Mouse (Mus musculus) brain, embryonic 14.5 days (tissue): ENCODE data around the gene Hist2h3b. TPM values are rescaled to one million over a fixed set of nuclear protein-coding genes. Genes with fewer than 3 reads are reported as not detected.
A peak's percentile ranks its signal among the peaks of the same experiment; 100 is the strongest.
"Not testable (repeated sequence)": the region's sequence is repeated elsewhere in the genome, so short reads cannot be mapped to it uniquely, and the experiment has no call there.

Experiments used
- DNase-seq: peaks from one replicate; pipeline ENCODE4 v3.0.0-alpha.2; 2011; ENCODE audit warnings: low read depth
- CTCF ChIP-seq: fragments of 200-500 bp; IDR thresholded peaks from 2 replicates; pipeline ENCODE4 v1.5.1; 2012; ENCODE audit warnings: inconsistent platforms, mild to moderate bottlenecking, moderate library complexity, borderline replicate concordance; ENCODE audit not compliant: insufficient read depth, insufficient read length; ENCODE audit errors: extremely low read depth
- POLR2A ChIP-seq: fragments of 200-500 bp; IDR thresholded peaks from 2 replicates; pipeline ENCODE4 v1.6.1; 2012; ENCODE audit warnings: mild to moderate bottlenecking, inconsistent platforms, borderline replicate concordance; ENCODE audit not compliant: poor library complexity, insufficient read depth, insufficient read length, severe bottlenecking; ENCODE audit errors: extremely low read depth
- polyA plus RNA-seq: library from polyadenylated mRNA; depleted of rRNA; stranded (reverse); fragments of >200 nt; gene quantifications from 2 replicates; pipeline ENCODE4 v1.2.3, GENCODE M21; 2012

The Hist2h3b gene
- polyA plus RNA-seq, 1 experiment: 76.5 TPM

GRCm38 (mm10) chr3:96269511-96270474, 1.3 kb downstream of the Hist2h3b start, which contains the start of gene Hist2h2bb:
Gene Hist2h2bb, plus strand, starts transcription at chr3:96269752.
- peak; percentile 99 for DNase-seq
- TF ChIP-seq POLR2A: peak; percentile 84
- no peak for TF ChIP-seq CTCF

- TF ChIP-seq CTCF (no peak), POLR2A (no peak)
- no peak for DNase-seq
Observed at GRCm38 (mm10) chr3:96273591-96274465, 5.4 kb downstream of the Hist2h3b start.

GRCm38 (mm10) chr3:96277428-96277799, 9.0 kb downstream of the Hist2h3b start:
- peak; percentile 58 for DNase-seq
- TF ChIP-seq POLR2A (no peak), CTCF (no peak; the same call in 1 of the 2 replicates)

- peak; percentile 95 for TF ChIP-seq CTCF
- TF ChIP-seq POLR2A: peak; percentile 14; the same call in 1 of the 2 replicates
- DNase-seq: peak; percentile 98
Observed at GRCm38 (mm10) chr3:96277800-96278624, 9.6 kb downstream of the Hist2h3b start.

GRCm38 (mm10) chr3:96280660-96281059, 12.2 kb downstream of the Hist2h3b start:
- TF ChIP-seq CTCF (no peak), POLR2A (no peak)
- no peak for DNase-seq

GRCm38 (mm10) chr3:96284457-96284856, 16.0 kb downstream of the Hist2h3b start:
- peak; percentile 68 for DNase-seq
- TF ChIP-seq POLR2A: no peak
- TF ChIP-seq CTCF: peak; percentile 57; the same call in 1 of the 2 replicates

GRCm38 (mm10) chr3:96287334-96287733, 18.9 kb downstream of the Hist2h3b start:
- DNase-seq: not testable (repeated sequence)

GRCm38 (mm10) chr3:96289201-96289600, 20.7 kb downstream of the Hist2h3b start:
- DNase-seq: no peak
- TF ChIP-seq CTCF: no peak
- TF ChIP-seq POLR2A: no peak

- DNase-seq: not testable (repeated sequence)
Observed at GRCm38 (mm10) chr3:96290727-96291126, 22.3 kb downstream of the Hist2h3b start.

- peak; percentile 35 for DNase-seq
- TF ChIP-seq POLR2A: no peak
- TF ChIP-seq CTCF: no peak
Observed at GRCm38 (mm10) chr3:96292641-96293040, 24.2 kb downstream of the Hist2h3b start.

GRCm38 (mm10) chr3:96293368-96293767, 24.9 kb downstream of the Hist2h3b start:
- TF ChIP-seq POLR2A (no peak), CTCF (no peak)

GRCm38 (mm10) chr3:96293787-96294186, 25.3 kb downstream of the Hist2h3b start, which contains the start of gene Fcgr1:
Gene Fcgr1, minus strand, starts transcription at chr3:96293969.
- no peak for DNase-seq
- no peak for TF ChIP-seq POLR2A
- TF ChIP-seq CTCF: no peak

More at GRCm38 (mm10) chr3:96293368-96293767, 24.9 kb downstream of the Hist2h3b start:
- DNase-seq: no peak
